In genomic region chr4:116725444-116725843, GRCm38 (mm10) we compare ENCODE assay signal across 18 mouse cellular contexts.
"Had no signal": no experiment of that assay in that cellular context is flagged by ENCODE, and none has a peak within 500 bp of the region (broad histone marks: within the 10 kb centered on the region; RNA-seq: fewer than 3 reads in every experiment).

No protein-coding gene starts in this region.

- ATAC-seq: midbrain, embryonic 15.5 days had no signal

- DNase-seq: kidney, postnatal 10 days; kidney, postnatal 36 days; layer of hippocampus, postnatal 36 days; liver, embryonic 13.5 days; lung, adult 2 months; lung, postnatal 14 days; lung, postnatal 4 days; retina, postnatal 1 day; right cerebral cortex, postnatal 25 days; spleen, adult 18-20 months; thymus, postnatal 25 days had no signal

- H3K36me3 ChIP-seq: kidney, embryonic 15.5 days; liver, embryonic 13.5 days; midbrain, embryonic 12.5 days; midbrain, embryonic 15.5 days; neural tube, embryonic 12.5 days; neural tube, embryonic 15.5 days; stomach, embryonic 15.5 days had no signal

- H3K27ac ChIP-seq: kidney, embryonic 15.5 days; left cerebral cortex, adult 2 months; liver, embryonic 13.5 days; midbrain, embryonic 12.5 days; midbrain, embryonic 15.5 days; neural tube, embryonic 12.5 days; neural tube, embryonic 15.5 days; stomach, embryonic 15.5 days had no signal

- H3K9me3 ChIP-seq: kidney, embryonic 15.5 days; liver, embryonic 13.5 days; midbrain, embryonic 12.5 days; midbrain, embryonic 15.5 days; neural tube, embryonic 12.5 days; neural tube, embryonic 15.5 days; stomach, embryonic 15.5 days had no signal

- H3K4me3 ChIP-seq: kidney, embryonic 15.5 days; left cerebral cortex, adult 2 months; liver, embryonic 13.5 days; midbrain, embryonic 12.5 days; midbrain, embryonic 15.5 days; neural tube, embryonic 12.5 days; neural tube, embryonic 15.5 days; stomach, embryonic 15.5 days had no signal

- H3K4me2 ChIP-seq: kidney, embryonic 15.5 days; liver, embryonic 13.5 days; midbrain, embryonic 12.5 days; midbrain, embryonic 15.5 days; neural tube, embryonic 12.5 days; neural tube, embryonic 15.5 days; stomach, embryonic 15.5 days had no signal

- H3K9ac ChIP-seq: kidney, embryonic 15.5 days; liver, embryonic 13.5 days; midbrain, embryonic 12.5 days; midbrain, embryonic 15.5 days; neural tube, embryonic 12.5 days; neural tube, embryonic 15.5 days; stomach, embryonic 15.5 days had no signal

- H3K27me3 ChIP-seq: kidney, embryonic 15.5 days; neural tube, embryonic 12.5 days; neural tube, embryonic 15.5 days; stomach, embryonic 15.5 days had no signal
